Mouse (Mus musculus): ENCODE data around the gene Ip6k2. TPM values are rescaled to one million over a fixed set of nuclear protein-coding genes. Genes with fewer than 3 reads are reported as not detected.

Gene Ip6k2
- total RNA-seq, 2 experiments from 2014 or later: 249 to 251 TPM

- Histone ChIP-seq H3K4me3 (peak overlapping the region; percentile 40), H3K27ac (no peak overlapping the region)
- DNase-seq (ENCODE audit: low spot score in 2 of 2): peak; percentile 65 to 78
- TF ChIP-seq CTCF (conservative IDR thresholded peaks at IDR 0.05): no peak
Measured at GRCm38 (mm10) chr9:108832390-108833108, 49.0 kb downstream of the Ip6k2 start.

- peak; percentile 71 for TF ChIP-seq CTCF (conservative IDR thresholded peaks at IDR 0.05)
- Histone ChIP-seq H3K4me3 (no peak overlapping the region), H3K27ac (no peak overlapping the region)
- DNase-seq (ENCODE audit: low spot score in 2 of 2): peak; percentile 51 to 63
Measured at GRCm38 (mm10) chr9:108842989-108843388, 59.4 kb downstream of the Ip6k2 start.

GRCm38 (mm10) chr9:108845390-108845789 lies 61.8 kb downstream of the Ip6k2 start:
- Histone ChIP-seq H3K27ac (no peak overlapping the region), H3K4me3 (no peak overlapping the region)
- TF ChIP-seq CTCF (conservative IDR thresholded peaks at IDR 0.05): no peak
- no peak for DNase-seq (ENCODE audit: low spot score in 2 of 2)

- H3K27ac ChIP-seq: no peak overlapping the region
- TF ChIP-seq CTCF (conservative IDR thresholded peaks at IDR 0.05): no peak
- no peak for DNase-seq (ENCODE audit: low spot score in 2 of 2)
- no peak overlapping the region for H3K4me3 ChIP-seq
Measured at GRCm38 (mm10) chr9:108847374-108847773, 63.8 kb downstream of the Ip6k2 start.

GRCm38 (mm10) chr9:108848419-108848818 lies 64.8 kb downstream of the Ip6k2 start:
- no peak for TF ChIP-seq CTCF (conservative IDR thresholded peaks at IDR 0.05)
- H3K27ac ChIP-seq: no peak overlapping the region
- no peak for DNase-seq (ENCODE audit: low spot score in 2 of 2)
- H3K4me3 ChIP-seq: no peak overlapping the region

- no peak for DNase-seq (ENCODE audit: low spot score in 2 of 2)
Measured at GRCm38 (mm10) chr9:108852976-108853375, 69.4 kb downstream of the Ip6k2 start, which contains the start of gene Slc26a6. Gene Slc26a6, plus strand, starts transcription at chr9:108853283.

GRCm38 (mm10) chr9:108853635-108854240 lies 70.1 kb downstream of the Ip6k2 start:
- TF ChIP-seq CTCF (conservative IDR thresholded peaks at IDR 0.05): peak; percentile 81
- Histone ChIP-seq H3K27ac (peak overlapping the region; percentile 91), H3K4me3 (peak overlapping the region; percentile 96)
- DNase-seq (ENCODE audit: low spot score in 2 of 2): peak; percentile 91 to 94

More at GRCm38 (mm10) chr9:108852976-108853375, 69.4 kb downstream of the Ip6k2 start, which contains the start of gene Slc26a6:
- H3K27ac ChIP-seq: peak within 1 kb of the TSS; percentile 91
- TF ChIP-seq CTCF (conservative IDR thresholded peaks at IDR 0.05): no peak
- peak within 1 kb of the TSS; percentile 96 for H3K4me3 ChIP-seq

GRCm38 (mm10) chr9:108854241-108854696 lies 70.7 kb downstream of the Ip6k2 start:
- peak overlapping the region; percentile 91 for H3K27ac ChIP-seq
- TF ChIP-seq CTCF (conservative IDR thresholded peaks at IDR 0.05): peak; percentile 32
- peak; percentile 79 to 88 for DNase-seq (ENCODE audit: low spot score in 2 of 2)
- peak overlapping the region; percentile 96 for H3K4me3 ChIP-seq

- H3K27ac ChIP-seq: no peak overlapping the region
- peak overlapping the region; percentile 96 for H3K4me3 ChIP-seq
- no peak for TF ChIP-seq CTCF (conservative IDR thresholded peaks at IDR 0.05)
- DNase-seq (ENCODE audit: low spot score in 2 of 2): no peak
Measured at GRCm38 (mm10) chr9:108855335-108855734, 71.7 kb downstream of the Ip6k2 start.

Small RNAs within 50 kb of the gene (microRNA-seq; reads per million reads assigned to microRNA genes)
- 0 reads per million in 2 experiments for gene Gm23156

Other genes starting within 250 kb of the Ip6k2 start
- gene Impdh2, start 223.5 kb upstream of the Ip6k2 start, total RNA-seq (2021): 10 to 100 TPM; 61.3 to 63.7 TPM
- 10 to 100 TPM; 60.8 to 73.3 TPM for gene Ndufaf3, start 216.4 kb upstream of the Ip6k2 start, total RNA-seq (2021)
- 100 to 1,000 TPM; 110 to 111 TPM for gene Dalrd3, start 213.9 kb upstream of the Ip6k2 start, total RNA-seq (2021)
- gene Wdr6, start 205.1 kb upstream of the Ip6k2 start, total RNA-seq (2021): 100 to 1,000 TPM; 119 to 129 TPM
- 100 to 1,000 TPM; 101 to 104 TPM for gene P4htm, start 186.1 kb upstream of the Ip6k2 start, total RNA-seq (2021)
- gene Arih2, start 134.4 kb upstream of the Ip6k2 start, total RNA-seq (2021): 10 to 100 TPM; 50.2 to 57.3 TPM
- 10 to 100 TPM; 14.4 to 14.8 TPM for gene Slc25a20, start 121.7 kb upstream of the Ip6k2 start, total RNA-seq (2021)
- 10 to 100 TPM; 43.4 to 45.5 TPM for gene Prkar2a, start 94.5 kb upstream of the Ip6k2 start, total RNA-seq (2021)
- 10 to 100 TPM; 68.8 to 71.3 TPM for gene Nckipsd, start 24.6 kb downstream of the Ip6k2 start, total RNA-seq (2021)
- 10 to 100 TPM; 66.4 to 79.6 TPM for gene Celsr3, start 42.5 kb downstream of the Ip6k2 start, total RNA-seq (2021)
- gene Slc26a6, start 69.5 kb downstream of the Ip6k2 start, total RNA-seq (2021): 10 to 100 TPM; 16.6 to 22.3 TPM
- under 1 TPM; 0.52 to 0.67 TPM for gene Tmem89, start 130.8 kb downstream of the Ip6k2 start, total RNA-seq (2021)
- gene Uqcrc1, start 152.8 kb downstream of the Ip6k2 start, total RNA-seq (2021): 100 to 1,000 TPM; 337 to 364 TPM
- 1 to 10 TPM; 3.8 to 4.6 TPM for gene Col7a1, start 169.8 kb downstream of the Ip6k2 start, total RNA-seq (2021)
- gene Ucn2, start 202.2 kb downstream of the Ip6k2 start, total RNA-seq (2021): not detected
- gene Pfkfb4, start 208.0 kb downstream of the Ip6k2 start, total RNA-seq (2021): 10 to 100 TPM; 10.9 to 11.8 TPM

All from layer of hippocampus, adult 2 months (tissue).